Mouse (Mus musculus): Measurements from ENCODE around the gene Kctd4. TPM values are rescaled to one million over a fixed set of nuclear protein-coding genes. Genes with fewer than 3 reads are reported as not detected.

Gene Kctd4
- under 1 TPM; 0.34 to 0.58 TPM for polyA plus RNA-seq (2017; shearing (Covaris generic))

GRCm38 (mm10) chr14:75954766-75955165 is at the start of gene Kctd4:
Gene Kctd4 (plus strand): TSS chr14:75955009.

GRCm38 (mm10) chr14:76010102-76011061 is 55.6 kb downstream of the Kctd4 start, which contains the start of gene Gtf2f2:
Gene Gtf2f2 (minus strand): TSS chr14:76010865.

Other genes with a start within 250 kb of the Kctd4 start
- 10 to 100 TPM; 25.0 to 25.3 TPM for gene Cog3, start 200.5 kb upstream of the Kctd4 start, polyA plus RNA-seq (2017; shearing (Covaris generic))
- gene Slc25a30, start 168.0 kb upstream of the Kctd4 start, polyA plus RNA-seq (2017; shearing (Covaris generic)) = 10 to 100 TPM in 1 of 2 experiments, 1 to 10 TPM in 1; 9.7 to 10.8 TPM
- 1,000 to 10,000 TPM; 1,473 to 1,878 TPM for gene Tpt1, start 109.9 kb upstream of the Kctd4 start, polyA plus RNA-seq (2017; shearing (Covaris generic))
- 10 to 100 TPM; 45.0 to 57.0 TPM for gene Gtf2f2, start 55.9 kb downstream of the Kctd4 start, polyA plus RNA-seq (2017; shearing (Covaris generic))
- 10 to 100 TPM; 13.4 to 15.8 TPM for gene Gpalpp1, start 155.8 kb downstream of the Kctd4 start, polyA plus RNA-seq (2017; shearing (Covaris generic))
- gene Nufip1, start 155.9 kb downstream of the Kctd4 start, polyA plus RNA-seq (2017; shearing (Covaris generic)) = 10 to 100 TPM in 1 of 2 experiments, 1 to 10 TPM in 1; 9.8 to 19.3 TPM

Data from activated CD4-positive, CD25-positive, alpha-beta regulatory T cell (primary cell).